Mouse (Mus musculus): ENCODE measurements around the gene Irf5.
A peak's percentile ranks its signal among the peaks of the same experiment; 100 is the strongest.

The Irf5 gene

GRCm38 (mm10) chr6:29526281-29527251 lies at the start of gene Irf5:
Gene Irf5 (plus strand): TSS chr6:29526625.
- DNase-seq, result no peak

DNA sequence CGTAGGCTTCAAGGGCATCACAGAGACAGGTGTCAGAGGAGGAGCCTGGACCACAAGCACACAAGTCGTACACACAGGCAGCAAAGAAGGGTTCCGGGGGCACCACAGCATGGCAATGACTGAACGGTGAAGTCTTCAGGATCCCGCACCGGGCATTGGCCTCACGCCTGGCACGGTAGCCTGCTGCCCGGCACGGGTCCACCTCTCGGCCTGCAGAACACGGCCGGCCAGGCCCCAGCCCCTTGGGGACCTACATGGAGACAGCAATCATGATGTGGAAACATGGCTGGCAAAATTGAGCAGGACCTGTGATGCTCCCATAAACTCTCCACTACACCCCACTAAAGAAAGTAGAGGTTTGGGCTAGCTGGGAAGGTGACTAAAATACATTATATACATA lies 43.7 kb upstream of the Irf5 start:
- DNase-seq, result no peak

- DNase-seq, result peak; percentile 63
These were observed 41.5 kb upstream of the Irf5 start for GRCm38 (mm10) chr6:29484716-29485559.

- DNase-seq, result no peak
These were observed 40.5 kb upstream of the Irf5 start for GRCm38 (mm10) chr6:29485951-29486350.

DNA sequence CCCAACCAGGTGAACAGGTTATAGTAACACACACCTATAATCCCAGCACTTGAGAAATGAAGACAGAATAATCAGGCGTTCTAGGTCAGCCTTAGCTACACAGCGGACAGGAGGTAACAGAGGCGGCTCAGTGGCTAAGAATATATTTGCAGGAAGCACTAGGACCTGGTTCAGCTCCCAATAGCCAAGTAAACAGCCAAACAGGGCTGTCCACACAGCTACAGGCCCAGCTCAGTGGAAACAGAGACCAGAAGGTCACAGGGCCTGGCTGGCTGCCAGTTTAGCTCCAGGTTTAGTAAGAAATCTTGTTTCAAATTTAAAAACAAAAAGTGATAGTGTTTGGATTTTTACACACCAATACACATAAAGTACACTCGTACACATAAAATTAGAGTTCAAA lies 32.3 kb upstream of the Irf5 start:
- peak; percentile 23 for DNase-seq

DNA sequence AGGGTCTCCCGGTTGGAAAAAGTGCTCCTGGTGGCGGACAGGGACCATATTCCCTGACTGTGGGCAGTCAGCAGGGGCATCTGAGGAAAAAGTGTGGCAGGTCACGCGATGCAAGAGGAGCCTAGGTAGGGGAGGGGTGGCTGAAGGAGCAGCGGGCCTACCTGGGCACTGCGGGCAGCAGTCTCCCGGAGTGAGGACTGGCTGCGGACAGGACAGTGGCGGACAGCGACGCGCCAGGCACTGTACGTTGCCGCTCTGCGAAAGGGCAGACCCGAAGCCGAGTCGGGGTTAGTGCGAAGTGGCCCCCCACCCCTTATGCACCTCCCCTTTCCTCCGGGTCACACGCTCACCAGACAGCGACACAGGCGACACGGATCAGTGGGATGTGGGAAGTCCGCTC lies 30.2 kb upstream of the Irf5 start:
- DNase-seq, result no peak

DNA sequence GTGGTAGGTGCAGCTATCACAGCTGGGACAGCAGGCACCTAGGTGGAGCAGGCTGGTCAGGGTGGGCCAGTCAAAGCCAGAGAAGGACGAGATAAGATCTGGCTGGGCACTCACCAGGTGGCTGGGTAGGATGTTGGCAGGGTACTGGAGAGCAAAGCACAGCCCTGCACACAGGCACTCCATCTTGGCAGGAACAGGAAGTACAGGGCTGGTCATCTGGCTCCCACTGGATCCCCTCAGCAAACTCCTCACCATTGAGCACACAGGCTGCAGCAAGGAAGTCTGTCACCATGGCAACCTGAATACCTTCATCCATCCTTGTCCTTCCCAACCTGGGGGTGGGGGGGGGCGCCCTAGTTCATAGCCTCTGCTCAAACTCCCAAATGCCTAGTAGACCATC lies 28.6 kb upstream of the Irf5 start:
- DNase-seq, result no peak

DNA sequence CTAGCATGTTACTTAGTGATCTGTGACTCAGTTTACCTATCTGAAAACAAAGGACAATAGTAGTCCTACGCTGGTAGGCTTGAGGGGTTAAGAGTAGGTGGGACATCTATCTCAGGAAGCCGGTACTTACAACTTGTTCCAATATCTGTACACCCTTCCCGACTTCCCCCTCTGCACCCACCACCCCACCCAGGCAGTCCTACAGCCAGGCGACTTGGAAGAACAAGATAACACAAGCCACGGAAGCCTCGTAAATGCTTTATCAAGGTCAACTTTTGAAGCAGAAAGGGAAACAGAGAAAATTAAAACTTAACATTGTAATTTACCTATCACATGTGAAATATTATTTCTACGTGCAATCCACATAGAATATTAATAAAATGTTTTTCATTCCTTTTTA lies 26.2 kb upstream of the Irf5 start:
- DNase-seq, result no peak

GRCm38 (mm10) chr6:29500810-29501209 lies 25.6 kb upstream of the Irf5 start:
- DNase-seq, result no peak

DNA sequence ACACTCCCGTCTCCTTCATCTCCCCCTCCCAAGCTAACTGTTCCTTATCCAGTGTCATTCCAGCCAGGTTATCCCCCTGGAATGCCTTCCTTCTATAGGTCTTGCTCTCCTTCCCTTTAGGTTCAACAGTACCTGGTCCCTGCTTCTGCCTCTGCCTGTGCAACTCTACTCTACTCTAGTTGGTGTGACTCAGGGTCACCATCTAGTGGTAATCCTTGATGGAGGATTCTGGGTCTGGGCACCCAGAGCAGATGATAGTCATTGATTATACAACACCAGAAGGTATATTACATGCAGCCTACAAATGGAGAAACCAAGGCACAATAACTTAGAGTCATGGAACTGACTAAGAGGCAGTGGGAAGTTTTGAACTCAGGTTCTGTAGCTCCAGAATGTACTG lies 24.8 kb upstream of the Irf5 start:
- DNase-seq, result no peak

- no peak for DNase-seq
These were observed 20.9 kb upstream of the Irf5 start for GRCm38 (mm10) chr6:29505493-29505892.

DNA sequence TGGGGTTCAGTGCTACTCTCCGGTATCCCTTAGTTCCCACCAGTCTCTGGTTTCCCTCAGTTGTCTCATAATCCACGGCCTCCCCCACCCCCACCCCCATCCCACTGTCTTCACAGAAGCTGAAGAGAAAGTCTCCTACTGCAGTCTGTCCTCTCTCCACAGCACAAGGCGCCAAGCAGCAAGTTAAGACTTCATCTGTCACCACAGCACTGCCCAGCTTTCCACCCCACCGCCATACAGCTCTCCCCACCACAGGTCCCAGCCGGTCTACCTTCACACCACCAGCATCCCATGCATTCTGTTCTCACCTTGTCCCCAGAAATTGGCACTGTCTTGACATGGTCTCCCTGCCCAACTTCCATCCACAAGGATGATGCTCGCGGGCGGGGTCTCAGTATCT lies 19.6 kb upstream of the Irf5 start:
- DNase-seq, result no peak

GRCm38 (mm10) chr6:29507447-29508309 lies 18.7 kb upstream of the Irf5 start, which contains the start of gene Kcp:
Gene Kcp (minus strand): TSS chr6:29507952.
- peak; percentile 51 for DNase-seq

DNA sequence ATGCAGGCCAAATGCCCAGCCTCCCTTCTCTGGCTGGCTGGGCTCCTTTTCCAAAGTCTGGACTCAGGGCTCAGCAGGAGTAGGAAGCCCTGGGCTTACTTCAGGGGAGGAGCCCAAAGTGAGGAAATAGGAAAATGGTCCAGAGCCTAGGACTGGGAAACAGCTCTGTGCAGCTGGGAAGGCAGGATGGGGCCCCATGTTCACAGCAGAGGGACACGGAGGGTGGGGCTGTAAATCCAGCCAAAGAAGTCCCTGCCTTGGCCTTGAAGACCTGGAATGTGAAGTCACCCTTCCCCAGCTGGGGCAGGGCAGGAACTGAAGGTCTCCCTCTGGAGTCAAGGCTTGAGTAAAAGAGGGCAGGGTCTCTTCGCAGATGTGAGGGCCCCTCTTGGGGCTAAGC lies 17.3 kb upstream of the Irf5 start:
- DNase-seq, result no peak

DNA sequence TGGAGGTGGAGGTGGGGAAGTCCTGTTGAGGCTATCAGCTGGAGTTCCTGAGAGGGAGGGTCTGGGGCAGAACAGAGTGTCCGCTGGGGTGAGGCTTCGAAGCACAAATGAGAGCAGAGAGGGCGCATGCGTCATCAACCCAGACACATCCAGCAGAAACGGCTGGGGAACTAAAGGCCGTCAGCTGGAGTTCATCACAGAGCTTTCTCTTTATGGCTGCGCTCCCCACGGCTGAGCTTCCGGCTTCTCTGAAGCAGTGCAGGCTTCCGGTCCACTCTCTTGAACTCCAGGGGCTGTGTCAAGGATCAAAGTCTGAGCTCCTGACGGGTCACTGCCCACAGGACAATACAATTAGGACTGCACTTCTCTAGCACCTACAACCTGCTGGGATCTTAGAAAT lies 13.1 kb upstream of the Irf5 start:
- DNase-seq, result peak; percentile 80

GRCm38 (mm10) chr6:29517139-29517538 lies 9.3 kb upstream of the Irf5 start:
- peak; percentile 52 for DNase-seq

GRCm38 (mm10) chr6:29522626-29523300 lies 3.7 kb upstream of the Irf5 start:
- DNase-seq, result peak; percentile 67

DNA sequence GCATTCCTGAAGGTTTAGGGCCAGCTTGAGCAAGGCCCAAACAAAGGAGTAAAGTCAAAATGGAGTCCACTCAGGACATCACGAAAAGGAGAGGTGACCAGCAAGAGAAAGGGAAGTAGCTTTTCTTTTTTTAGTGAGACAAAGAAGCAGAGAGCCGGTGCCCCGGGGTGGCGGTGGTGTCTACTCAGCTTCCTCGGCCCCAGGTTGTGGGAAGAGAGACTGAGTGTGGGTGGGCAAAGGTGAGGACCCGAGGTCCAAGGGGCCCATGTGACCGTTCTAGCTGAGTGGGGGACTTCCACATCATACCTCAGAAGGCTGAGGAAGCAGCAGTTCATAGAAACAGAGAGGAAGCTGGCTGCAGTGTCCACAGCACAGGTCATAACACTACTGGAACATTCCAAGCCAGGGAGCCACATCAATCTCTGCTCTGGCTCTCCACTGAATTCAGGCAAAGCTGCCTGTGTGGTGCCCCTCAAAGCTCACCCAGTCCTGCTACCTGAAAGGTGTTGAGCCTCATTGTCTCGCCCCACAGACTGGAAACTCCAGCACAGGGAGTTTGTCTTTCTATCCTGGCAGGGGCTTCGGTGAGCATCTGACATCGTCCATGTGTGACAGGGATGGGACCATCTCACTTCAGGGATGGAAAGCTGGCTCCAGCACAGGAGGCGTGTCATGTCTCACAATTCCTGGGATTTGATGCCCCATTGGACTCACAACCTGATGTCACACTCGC lies 3.0 kb upstream of the Irf5 start:
- no peak for DNase-seq

- DNase-seq, result no peak
These were observed 2.4 kb upstream of the Irf5 start for GRCm38 (mm10) chr6:29524034-29524489.

GRCm38 (mm10) chr6:29525256-29525655 lies 1.2 kb upstream of the Irf5 start:
- DNase-seq, result no peak
